Mouse (Mus musculus) liver, adult 2 months (tissue): ENCODE results near the gene Rps6kb2. TPM values are rescaled to one million over a fixed set of nuclear protein-coding genes. Genes with fewer than 3 reads are reported as not detected.

ENCODE experiments used
- DNase-seq: peaks from one replicate; pipeline ENCODE4 v3.0.0-alpha.2; 2011; ENCODE audit warnings: low read depth, low spot score; ENCODE audit errors: extremely low read depth
- H3K27ac ChIP-seq: fragments of 200-500 bp; replicated peaks from 2 replicates; pipeline ENCODE4 v1.5.1; 2012; ENCODE audit warnings: low read depth, mild to moderate bottlenecking, control low read depth, inconsistent platforms, low read length; ENCODE audit not compliant: insufficient read depth
- H3K27me3 ChIP-seq: fragments of 200-500 bp; 2 replicates; pipeline ENCODE4 v1.6.1; 2012; ENCODE audit warnings: mild to moderate bottlenecking, moderate library complexity, low read length, inconsistent platforms; ENCODE audit not compliant: control insufficient read depth, insufficient read depth
- H3K36me3 ChIP-seq: fragments of 200-500 bp; 2 replicates; pipeline ENCODE4 v1.6.1; 2012; ENCODE audit warnings: low read length, inconsistent platforms; ENCODE audit not compliant: control insufficient read depth, insufficient read depth
- H3K4me1 ChIP-seq: fragments of 200-500 bp; 2 replicates; pipeline ENCODE4 v1.6.1; 2011; ENCODE audit warnings: low read length; ENCODE audit not compliant: control insufficient read depth, insufficient read depth
- H3K4me3 ChIP-seq: fragments of 200-500 bp; 2 replicates; pipeline ENCODE4 v1.5.1; 2011; ENCODE audit warnings: low read depth, mild to moderate bottlenecking, control low read depth, low read length, moderate library complexity; ENCODE audit not compliant: insufficient read depth
- H3K79me2 ChIP-seq: fragments of 200-500 bp; 2 replicates; pipeline ENCODE4 v1.6.1; 2012; ENCODE audit warnings: inconsistent platforms, mild to moderate bottlenecking, low read length, moderate library complexity; ENCODE audit not compliant: control insufficient read depth, insufficient read depth
- H3K9ac ChIP-seq: fragments of 200-500 bp; 2 replicates; pipeline ENCODE4 v1.6.1; 2012; ENCODE audit warnings: low read depth, mild to moderate bottlenecking, control low read depth, inconsistent platforms, low read length
- CTCF ChIP-seq: fragments of 200-500 bp; IDR thresholded peaks from 2 replicates; pipeline ENCODE4 v1.5.1; 2011; ENCODE audit warnings: low read depth, low read length, control low read depth
- POLR2A ChIP-seq: fragments of 200-500 bp; IDR thresholded peaks from 2 replicates; pipeline ENCODE4 v1.6.1; 2011; ENCODE audit warnings: low read length, control low read depth; ENCODE audit not compliant: insufficient read depth; ENCODE audit errors: extremely low read depth
- WGBS: fragments of 180-500 bp; shearing (Covaris S2); methylation state at CpG from one replicate; pipeline ENCODE4 v1.1.7; 2018; 5-methylcytosine and 5-hydroxymethylcytosine counted together
- polyA plus RNA-seq: library from polyadenylated mRNA; depleted of rRNA; stranded (reverse); fragments of >200 nt; gene quantifications from 2 replicates; pipeline ENCODE4 v1.2.3, GENCODE M21; 2012
- total RNA-seq: library from RNA; depleted of rRNA; stranded (reverse); fragments of >200 nt; gene quantifications from 2 replicates; pipeline ENCODE4 v1.2.3, GENCODE M21; 2014

The Rps6kb2 gene
- total and polyA plus RNA-seq, 2 experiments, result 7.2 to 31.6 TPM

GRCm38 (mm10) chr19:4203604-4204326 is 40.6 kb upstream of the Rps6kb2 start:
- Histone ChIP-seq H3K27ac (0 out of 2 replicates have a peak overlapping the region, but pooled peaks have one; percentile 10), H3K79me2 (no peaks in the 10 kb centered on the region), H3K9ac (no peak overlapping the region), H3K36me3 (no peaks in the 10 kb centered on the region), H3K4me3 (no peak overlapping the region), H3K4me1 (peaks cover 10% of the 10 kb centered on the region), H3K27me3 (no peaks in the 10 kb centered on the region)
- 69% methylated on average over 13 of the region's 13 CpGs for WGBS
- TF ChIP-seq POLR2A (no peak), CTCF (no peak)
- no peak for DNase-seq

GRCm38 (mm10) chr19:4203148-4203547 is 40.0 kb upstream of the Rps6kb2 start:
- WGBS, result 54% methylated on average over 3 of the region's 3 CpGs

GRCm38 (mm10) chr19:4202149-4202548 is 39.0 kb upstream of the Rps6kb2 start:
- no peak for TF ChIP-seq CTCF
- no peak for TF ChIP-seq POLR2A
- no peaks in the 10 kb centered on the region for H3K36me3 ChIP-seq
- H3K27ac ChIP-seq, result no peak overlapping the region
- H3K4me3 ChIP-seq, result peak overlapping the region; percentile 78; the same call in 1 of the 2 replicates
- no peaks in the 10 kb centered on the region for H3K27me3 ChIP-seq
- H3K9ac ChIP-seq, result peak overlapping the region; percentile 79; the same call in 1 of the 2 replicates
- peaks cover 10% of the 10 kb centered on the region for H3K4me1 ChIP-seq
- H3K79me2 ChIP-seq, result no peaks in the 10 kb centered on the region
- DNase-seq, result no peak
- 36% methylated on average over 7 of the region's 7 CpGs for WGBS

More at GRCm38 (mm10) chr19:4203148-4203547, 40.0 kb upstream of the Rps6kb2 start:
- Histone ChIP-seq H3K27me3 (no peaks in the 10 kb centered on the region), H3K79me2 (no peaks in the 10 kb centered on the region), H3K4me3 (no peak overlapping the region), H3K36me3 (no peaks in the 10 kb centered on the region), H3K27ac (no peak overlapping the region), H3K9ac (no peak overlapping the region), H3K4me1 (peaks cover 10% of the 10 kb centered on the region)
- TF ChIP-seq CTCF, result no peak
- no peak for TF ChIP-seq POLR2A
- peak; percentile 30 for DNase-seq

GRCm38 (mm10) chr19:4201291-4201909 is 38.2 kb upstream of the Rps6kb2 start, which contains the start of gene Rad9a:
Gene Rad9a (minus strand): TSS chr19:4201662.
- no peaks in the 10 kb centered on the region for H3K79me2 ChIP-seq

GRCm38 (mm10) chr19:4197180-4197579 is 34.0 kb upstream of the Rps6kb2 start:
- DNase-seq, result no peak
- Histone ChIP-seq H3K79me2 (peaks cover 12% of the 10 kb centered on the region), H3K9ac (no peak overlapping the region), H3K36me3 (peaks cover 6% of the 10 kb centered on the region; the same call in 1 of the 2 replicates), H3K4me3 (no peak overlapping the region), H3K27me3 (no peaks in the 10 kb centered on the region), H3K4me1 (peaks cover 41% of the 10 kb centered on the region), H3K27ac (no peak overlapping the region)
- WGBS, result 76% methylated on average over 3 of the region's 3 CpGs
- no peak for TF ChIP-seq POLR2A
- TF ChIP-seq CTCF, result no peak

More at GRCm38 (mm10) chr19:4201291-4201909, 38.2 kb upstream of the Rps6kb2 start, which contains the start of gene Rad9a:
- TF ChIP-seq CTCF (no peak), POLR2A (0 out of 2 replicates have a peak, but pooled peaks have one; percentile 32)
- Histone ChIP-seq H3K4me3 (peak within 1 kb of the TSS; percentile 78), H3K9ac (peak within 1 kb of the TSS; percentile 79), H3K27me3 (no peaks in the 10 kb centered on the region), H3K4me1 (peaks cover 14% of the 10 kb centered on the region), H3K36me3 (no peaks in the 10 kb centered on the region), H3K27ac (peak within 1 kb of the TSS; percentile 8; the same call in 1 of the 2 replicates)
- DNase-seq, result peak; percentile 86
- WGBS, result under 1% methylated on average over 34 of the region's 34 CpGs
